Mouse (Mus musculus) liver, adult 2 months (tissue): Measurements from ENCODE around the gene Sipa1l2.

Source experiments
- CTCF ChIP-seq: fragments of 200-500 bp; IDR thresholded peaks from 2 replicates; pipeline ENCODE4 v1.5.1; 2011; ENCODE audit warnings: low read depth, low read length, control low read depth
- POLR2A ChIP-seq: fragments of 200-500 bp; IDR thresholded peaks from 2 replicates; pipeline ENCODE4 v1.6.1; 2011; ENCODE audit warnings: low read length, control low read depth; ENCODE audit not compliant: insufficient read depth; ENCODE audit errors: extremely low read depth

DNA sequence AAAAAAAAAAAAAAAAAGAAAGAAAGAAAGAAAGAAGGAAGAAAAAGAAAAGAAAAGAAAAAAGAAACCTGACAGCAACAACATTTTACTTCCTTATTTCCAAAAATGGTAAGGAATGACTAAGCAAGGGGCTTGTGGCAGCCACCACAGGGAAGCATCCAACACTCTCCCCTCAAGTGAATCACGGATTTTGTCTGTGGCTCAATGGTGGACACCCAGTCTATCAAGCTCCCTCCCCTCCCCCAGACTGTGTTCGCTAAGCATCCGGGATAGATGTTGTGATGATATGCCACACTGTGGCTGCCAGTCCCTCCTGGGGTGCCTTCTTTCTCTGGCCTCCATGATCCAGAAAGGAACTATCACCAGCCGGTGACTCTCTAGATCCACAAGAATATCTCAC lies 6.5 kb upstream of the Sipa1l2 start:
- no peak for TF ChIP-seq CTCF
- no peak for TF ChIP-seq POLR2A
